Mouse (Mus musculus) MEL (cell line): ENCODE measurements at regions not wholly inside any gene's neighbourhood (a gene's known extent, or its start where the extent isn't known, plus 50 kb on each side); places are given as distances from the start of the nearest gene placed in this dataset.

Experiments used
- CHD2 ChIP-seq: IDR thresholded peaks from 2 replicates; pipeline ENCODE4 v1.6.1; 2011; ENCODE audit warnings: low read length, improper control_type of control experiment
- CTCF ChIP-seq, 3 experiments: IDR thresholded peaks in 2 of 3; conservative IDR thresholded peaks in 1 of 3; 2 replicates each; pipeline ENCODE4 v1.5.1; 2011 to 2012; ENCODE audit warnings: low read length in 3 of 3, low read depth in 2 of 3, mild to moderate bottlenecking in 2 of 3, improper control_type of control experiment in 1 of 3, inconsistent platforms in 1 of 3, mixed read lengths in 1 of 3, moderate library complexity in 1 of 3; ENCODE audit not compliant: control insufficient read depth in 1 of 3, insufficient read depth in 1 of 3, poor library complexity in 1 of 3, severe bottlenecking in 1 of 3
- EP300 ChIP-seq, 2 experiments: IDR thresholded peaks; 2 replicates each; pipeline ENCODE4 v1.6.1; 2011; ENCODE audit warnings: improper control_type of control experiment in 2 of 2, low read length in 2 of 2, low read depth in 1 of 2, mild to moderate bottlenecking in 1 of 2
- KAT2A ChIP-seq: conservative IDR thresholded peaks from 2 replicates; pipeline ENCODE4 v1.6.1; 2012; ENCODE audit warnings: low read depth, low read length, improper control_type of control experiment, inconsistent platforms
- MAFK ChIP-seq: IDR thresholded peaks from 2 replicates; pipeline ENCODE4 v1.6.1; 2011; ENCODE audit warnings: low read depth, mild to moderate bottlenecking, low read length, improper control_type of control experiment, borderline replicate concordance
- MAX ChIP-seq: IDR thresholded peaks from 2 replicates; pipeline ENCODE4 v1.6.1; 2011; ENCODE audit warnings: low read length, improper control_type of control experiment
- NELFE ChIP-seq: IDR thresholded peaks from 2 replicates; pipeline ENCODE4 v1.6.1; 2011; ENCODE audit warnings: low read depth, low read length, improper control_type of control experiment
- NRF1 ChIP-seq: IDR thresholded peaks from 2 replicates; pipeline ENCODE4 v1.6.1; 2014; ENCODE audit warnings: low read depth, mild to moderate bottlenecking, inconsistent platforms, low read length, improper control_type of control experiment, moderate library complexity; ENCODE audit not compliant: poor library complexity, insufficient read depth, severe bottlenecking
- POLR2A ChIP-seq, 2 experiments: IDR thresholded peaks; 2 replicates each; pipeline ENCODE4 v1.6.1; 2011 to 2012; ENCODE audit warnings: low read length in 2 of 2, mild to moderate bottlenecking in 2 of 2, control low read depth in 1 of 2, improper control_type of control experiment in 1 of 2, low read depth in 1 of 2, moderate library complexity in 1 of 2; ENCODE audit not compliant: control insufficient read depth in 1 of 2, insufficient read depth in 1 of 2, poor library complexity in 1 of 2
- TAL1 ChIP-seq: IDR thresholded peaks from 2 replicates; pipeline ENCODE4 v1.6.1; 2012; ENCODE audit warnings: mild to moderate bottlenecking, inconsistent platforms, low read length, moderate library complexity, mixed read lengths
- UBTF ChIP-seq: IDR thresholded peaks from 2 replicates; pipeline ENCODE4 v1.6.1; 2012; ENCODE audit warnings: low read depth, mild to moderate bottlenecking, inconsistent platforms, low read length, improper control_type of control experiment, moderate library complexity, borderline replicate concordance; ENCODE audit not compliant: insufficient read depth
- USF2 ChIP-seq, 2 experiments: IDR thresholded peaks; 2 replicates each; pipeline ENCODE4 v1.6.1; 2011 to 2012; ENCODE audit warnings: improper control_type of control experiment in 2 of 2, low read length in 2 of 2, borderline replicate concordance in 1 of 2, inconsistent platforms in 1 of 2, low read depth in 1 of 2, mild to moderate bottlenecking in 1 of 2; ENCODE audit not compliant: insufficient read depth in 1 of 2
- ZKSCAN1 ChIP-seq: IDR thresholded peaks from 2 replicates; pipeline ENCODE4 v1.6.1; 2012; ENCODE audit warnings: low read depth, mild to moderate bottlenecking, inconsistent platforms, low read length, improper control_type of control experiment, moderate library complexity
- ZNF384 ChIP-seq: IDR thresholded peaks from 2 replicates; pipeline ENCODE4 v1.6.1; 2012; ENCODE audit warnings: low read depth, mild to moderate bottlenecking, inconsistent platforms, low read length, improper control_type of control experiment

GRCm38 (mm10) chr4:56686141-56686540 lies 53.7 kb upstream of the Gm26657 start:
- TF ChIP-seq ZNF384: no peak
- no peak for TF ChIP-seq CTCF (IDR thresholded peaks at IDR 0.05 in 2 of 3, conservative IDR thresholded peaks at IDR 0.05 in 1 of 3; ENCODE audit: control insufficient read depth in 1 of 3, insufficient read depth in 1 of 3, low read depth in 2 of 3, low read length in 3 of 3, poor library complexity in 1 of 3, severe bottlenecking in 1 of 3)
- TF ChIP-seq CHD2: no peak
- no peak for TF ChIP-seq POLR2A (IDR thresholded peaks at IDR 0.05; ENCODE audit: control insufficient read depth in 1 of 2, insufficient read depth in 1 of 2, low read depth in 1 of 2, low read length in 2 of 2, poor library complexity in 1 of 2)
- no peak for TF ChIP-seq USF2 (IDR thresholded peaks at IDR 0.05; ENCODE audit: borderline replicate concordance in 1 of 2, insufficient read depth in 1 of 2, low read depth in 1 of 2, low read length in 2 of 2)
- TF ChIP-seq EP300 (IDR thresholded peaks at IDR 0.05; ENCODE audit: low read depth in 1 of 2, low read length in 2 of 2): no peak
- TF ChIP-seq ZKSCAN1: no peak
- no peak for TF ChIP-seq TAL1
- TF ChIP-seq NELFE: no peak
- TF ChIP-seq NRF1: no peak
- no peak for TF ChIP-seq MAFK
- TF ChIP-seq UBTF: no peak
- no peak for TF ChIP-seq MAX
- no peak for TF ChIP-seq KAT2A
